Mouse (Mus musculus) T-cell, adult 66 days (primary cell): Measurements from ENCODE around the gene Aipl1. TPM values are rescaled to one million over a fixed set of nuclear protein-coding genes. Genes with fewer than 3 reads are reported as not detected.

ENCODE experiments used
- total RNA-seq, 2 experiments: library from RNA; stranded (reverse); gene quantifications; 3 replicates in 1 of 2; 4 replicates in 1 of 2; pipeline ENCODE4 v1.2.4; 2023

Aipl1 gene
- total RNA-seq, result under 1 TPM in 1 of 2 experiments, not detected in 1; 0.23 TPM

DNA sequence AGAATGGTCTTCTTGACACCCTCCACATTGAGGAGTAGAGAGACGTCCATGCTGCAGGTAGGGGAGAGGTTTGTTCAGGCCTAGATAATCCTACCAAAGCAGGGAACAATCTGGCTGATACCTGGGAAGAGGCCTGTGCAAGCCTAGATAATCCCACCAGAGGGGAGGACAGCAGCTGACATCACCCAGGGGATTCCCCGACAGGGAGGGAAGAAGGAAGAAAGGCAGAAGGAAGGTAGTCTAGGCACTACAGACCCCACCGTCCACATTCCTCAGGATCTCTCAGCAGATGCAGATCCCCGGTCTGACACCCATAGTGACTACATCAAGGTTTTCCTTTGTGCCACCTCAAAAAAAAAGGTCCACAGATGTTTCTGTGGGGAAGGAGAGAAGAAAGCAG, at the start of gene Aipl1:
Gene Aipl1, minus strand, starts transcription at position 101 of the 400 bp plus-strand sequence.

DNA sequence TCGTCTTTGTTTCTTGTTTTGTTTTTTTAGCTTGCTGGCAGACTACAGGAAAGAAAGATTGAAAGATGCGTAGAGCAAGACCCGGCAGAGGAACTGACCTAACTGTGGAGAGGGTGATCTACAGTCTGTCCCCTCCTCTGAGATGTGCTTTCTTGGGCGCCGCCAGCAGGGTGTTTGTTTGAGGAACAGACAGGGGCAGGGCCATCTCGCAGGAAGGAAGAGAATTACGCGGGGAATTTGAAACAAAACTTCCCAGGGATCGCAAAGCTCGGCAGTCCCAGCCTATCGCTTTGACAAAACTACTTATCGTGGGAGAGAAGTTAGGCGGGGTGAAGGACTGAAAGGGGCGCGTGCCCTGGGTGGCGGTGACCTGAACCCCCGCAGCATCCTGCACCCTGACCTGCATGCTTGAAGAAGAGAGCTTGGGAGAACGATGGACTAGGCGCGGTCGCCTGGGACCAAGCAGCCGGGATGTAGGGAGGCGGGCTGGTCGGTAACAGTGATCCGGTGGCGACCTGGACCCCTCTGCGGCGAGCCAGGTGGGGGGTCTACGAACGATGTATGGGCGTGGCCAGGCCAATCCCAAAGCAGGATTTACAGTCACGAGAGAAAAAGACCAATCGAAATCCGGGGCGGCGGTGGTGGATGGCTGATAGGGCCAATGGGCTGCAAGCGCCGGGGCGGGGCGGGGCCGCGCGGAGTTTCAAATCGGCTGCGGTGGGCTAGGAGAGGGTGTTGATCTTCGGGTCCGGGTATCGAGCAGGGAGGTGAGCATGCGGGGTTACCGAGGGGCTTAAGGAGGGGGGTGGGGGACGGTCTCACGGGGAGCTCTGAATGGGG, 4.7 kb upstream of the Aipl1 start, which contains the start of gene Pimreg:
Gene Pimreg, plus strand, starts transcription at position 265 of the 840 bp plus-strand sequence.

Other genes with a start within 250 kb of the Aipl1 start
- 1 to 10 TPM in 1 of 2 experiments, under 1 TPM in 1; 0.98 to 1.2 TPM for gene Pimreg, start 4.5 kb upstream of the Aipl1 start, total RNA-seq
- not detected for gene Pitpnm3, start 98.3 kb upstream of the Aipl1 start, total RNA-seq
- gene Gm43951, start 169.3 kb upstream of the Aipl1 start, total RNA-seq, result under 1 TPM; 0.50 to 0.93 TPM
- 10 to 100 TPM; 17.8 to 21.2 TPM for gene 4933427D14Rik, start 169.9 kb upstream of the Aipl1 start, total RNA-seq
- gene Txndc17, start 170.0 kb upstream of the Aipl1 start, total RNA-seq, result 10 to 100 TPM; 34.3 to 36.7 TPM
- gene Med31, start 178.1 kb upstream of the Aipl1 start, total RNA-seq, result 10 to 100 TPM; 12.6 to 18.3 TPM
- not detected for gene Slc13a5, start 229.7 kb upstream of the Aipl1 start, total RNA-seq